28 mouse cellular contexts compared by ENCODE assay signal in the genomic region with DNA sequence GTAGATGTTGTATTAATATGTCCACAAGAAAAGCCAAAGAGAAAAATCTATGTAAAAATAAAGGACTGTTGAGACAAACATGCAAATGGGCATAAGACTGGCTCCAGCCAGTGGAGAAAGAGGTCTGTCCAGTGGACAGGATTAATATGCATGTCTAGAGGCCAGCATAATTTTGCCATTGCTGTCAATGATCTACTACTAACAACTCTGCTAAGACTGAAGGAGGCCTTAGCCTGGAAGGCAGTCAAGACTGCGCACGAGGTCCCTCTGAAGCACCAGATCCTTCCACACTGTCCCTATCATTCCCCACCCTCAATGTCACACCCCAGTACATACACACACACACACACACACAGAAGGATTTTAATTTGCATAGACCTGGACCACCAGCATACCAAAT. TPM values are rescaled to one million over a fixed set of nuclear protein-coding genes. Genes with fewer than 3 reads are reported as not detected.
A peak's percentile ranks its signal among the peaks of the same experiment; 100 is the strongest.
DNase-seq lines count a peak whose midpoint lies in the region; ATAC-seq lines count a peak whose summit lies in the region.
"Had no signal": no experiment of that assay in that cellular context is flagged by ENCODE, and none has a peak within 500 bp of the region (broad histone marks: within the 10 kb centered on the region; RNA-seq: fewer than 3 reads in every experiment).

No protein-coding gene starts in this region.

- 79% methylated on average over 2 of the region's 2 CpGs for WGBS in kidney, embryonic 14.5 days
- 71% methylated on average over 2 of the region's 2 CpGs for WGBS in kidney, embryonic 15.5 days
- 97% methylated on average over 2 of the region's 2 CpGs for WGBS in midbrain, embryonic 14.5 days

- H3K27ac ChIP-seq in kidney, embryonic 14.5 days (ENCODE audit: low read depth, low read length): no peak overlapping the region
- H3K27ac ChIP-seq in kidney, embryonic 15.5 days: no peak overlapping the region
- H3K27ac ChIP-seq in midbrain, embryonic 14.5 days (replicated peaks; ENCODE audit: low read depth, low read length): no peak overlapping the region
- H3K27ac ChIP-seq: embryonic facial prominence, embryonic 10.5 days; embryonic facial prominence, embryonic 13.5 days; forebrain, embryonic 12.5 days; heart, adult 2 months; heart, embryonic 10.5 days; hindbrain, embryonic 14.5 days had no signal

- H3K9me3 ChIP-seq in kidney, embryonic 14.5 days (ENCODE audit: control insufficient read depth, low read length): no peaks in the 10 kb centered on the region
- H3K9me3 ChIP-seq in kidney, embryonic 15.5 days (replicated peaks): no peaks in the 10 kb centered on the region
- no peaks in the 10 kb centered on the region for H3K9me3 ChIP-seq in midbrain, embryonic 14.5 days (ENCODE audit: control insufficient read depth, low read length)
- H3K9me3 ChIP-seq: embryonic facial prominence, embryonic 10.5 days; embryonic facial prominence, embryonic 13.5 days; forebrain, embryonic 12.5 days; heart, embryonic 10.5 days; heart, embryonic 13.5 days had no signal

- ATAC-seq in kidney, embryonic 14.5 days (ENCODE audit: low FRiP score, low TSS enrichment): no peak; the same call in 1 of the 2 replicates
- peak; percentile 27; the same call in 1 of the 2 replicates for ATAC-seq in kidney, embryonic 15.5 days (replicated peaks; ENCODE audit: low FRiP score)
- ATAC-seq in midbrain, embryonic 14.5 days (ENCODE audit: low FRiP score, low TSS enrichment): no peak
- ATAC-seq: activated CD4-positive, CD25-positive, alpha-beta regulatory T cell, adult 4 months; forebrain, embryonic 16.5 days had no signal

- peaks cover 15% of the 10 kb centered on the region; the same call in 1 of the 2 replicates for H3K4me1 ChIP-seq in kidney, embryonic 14.5 days (ENCODE audit: control insufficient read depth, insufficient read depth, low read length)
- peaks cover 35% of the 10 kb centered on the region for H3K4me1 ChIP-seq in kidney, embryonic 15.5 days
- H3K4me1 ChIP-seq in midbrain, embryonic 14.5 days (ENCODE audit: control insufficient read depth, insufficient read depth, low read length): peaks cover 16% of the 10 kb centered on the region

- DNase-seq in kidney, adult 11 months: peak; percentile 71
- peak; percentile 21 for DNase-seq in kidney, postnatal 10 days
- DNase-seq in kidney, postnatal 36 days: peak; percentile 56 to 78
- no peak for DNase-seq in urinary bladder, postnatal 14 days (ENCODE audit: low spot score)
- DNase-seq in adrenal gland, adult (ENCODE audit: inconsistent age in 2 of 2, low spot score in 1 of 2): no peak
- DNase-seq in midbrain, embryonic 14.5 days: no peak
- DNase-seq: adrenal gland, postnatal 14 days; cerebellum, adult 11-12 months; cerebellum, adult 8-10 months; cerebellum, postnatal 10 days; cerebellum, postnatal 36 days; embryo, embryonic 11 days; gastrocnemius, postnatal 10 days; gastrocnemius, postnatal 36 days; heart, adult 2 months; heart, postnatal 14 days; heart, postnatal 4 days had no signal

- H3K36me3 ChIP-seq in kidney, embryonic 14.5 days (ENCODE audit: control insufficient read depth, insufficient read depth, low read length): no peaks in the 10 kb centered on the region
- H3K36me3 ChIP-seq in kidney, embryonic 15.5 days: 0 out of 2 replicates have a peak, but pooled peaks cover 4% of the 10 kb centered on the region
- no peaks in the 10 kb centered on the region for H3K36me3 ChIP-seq in midbrain, embryonic 14.5 days (ENCODE audit: control insufficient read depth, insufficient read depth, low read length)

- no peak overlapping the region for H3K4me2 ChIP-seq in kidney, embryonic 14.5 days (replicated peaks; ENCODE audit: low read depth, low read length)
- H3K4me2 ChIP-seq in kidney, embryonic 15.5 days: no peak overlapping the region
- H3K4me2 ChIP-seq in midbrain, embryonic 14.5 days (ENCODE audit: low read length): no peak overlapping the region
- H3K4me2 ChIP-seq: embryonic facial prominence, embryonic 13.5 days; forebrain, embryonic 12.5 days had no signal

- H3K4me3 ChIP-seq in kidney, embryonic 14.5 days (ENCODE audit: low read length): no peak overlapping the region
- no peak overlapping the region for H3K4me3 ChIP-seq in kidney, embryonic 15.5 days (replicated peaks)
- no peak overlapping the region for H3K4me3 ChIP-seq in midbrain, embryonic 14.5 days (replicated peaks; ENCODE audit: low read depth, low read length)
- H3K4me3 ChIP-seq: embryonic facial prominence, embryonic 10.5 days; embryonic facial prominence, embryonic 13.5 days; erythroblast, embryonic 14.5 days; forebrain, embryonic 12.5 days; heart, adult 2 months; heart, embryonic 10.5 days; heart, embryonic 13.5 days had no signal

- no peak overlapping the region for H3K9ac ChIP-seq in kidney, embryonic 14.5 days (ENCODE audit: low read depth, low read length)
- no peak overlapping the region for H3K9ac ChIP-seq in kidney, embryonic 15.5 days
- no peak overlapping the region for H3K9ac ChIP-seq in midbrain, embryonic 14.5 days (replicated peaks; ENCODE audit: low read length)
- H3K9ac ChIP-seq: embryonic facial prominence, embryonic 13.5 days; forebrain, embryonic 12.5 days; heart, embryonic 13.5 days; hindbrain, embryonic 14.5 days had no signal

- no peaks in the 10 kb centered on the region for H3K27me3 ChIP-seq in kidney, embryonic 14.5 days (ENCODE audit: control insufficient read depth, insufficient read depth, low read length)
- no peaks in the 10 kb centered on the region for H3K27me3 ChIP-seq in kidney, embryonic 15.5 days
- no peaks in the 10 kb centered on the region for H3K27me3 ChIP-seq in midbrain, embryonic 14.5 days (ENCODE audit: control insufficient read depth, insufficient read depth, low read length)
- H3K27me3 ChIP-seq: embryonic facial prominence, embryonic 13.5 days; forebrain, embryonic 12.5 days; heart, embryonic 13.5 days had no signal

RNA-seq across cellular contexts. Expression of gene Gga2, which starts 1.1 kb away (rescaled TPM):
- polyA plus RNA-seq in kidney, embryonic 14.5 days (2014; fragmentation: Nextera tagmentation; extraction: Ambion mirVana): 55.9 and 56.1 TPM in 2 replicates
- polyA plus RNA-seq in kidney, embryonic 15.5 days (2015; fragmentation: Nextera tagmentation; extraction: Ambion mirVana): 89.4 and 95.4 TPM in 2 replicates
- 33.3 and 38.3 TPM in 2 replicates for polyA plus RNA-seq in midbrain, embryonic 14.5 days (2014; fragmentation: Nextera tagmentation; extraction: Ambion mirVana)

RNA-seq across cellular contexts. Expression of gene Cog7, which starts 40.6 kb away (rescaled TPM):
- 15.6 and 28.3 TPM in 2 replicates for polyA plus RNA-seq in kidney, embryonic 14.5 days (2014; fragmentation: Nextera tagmentation; extraction: Ambion mirVana)
- polyA plus RNA-seq in kidney, embryonic 15.5 days (2015; fragmentation: Nextera tagmentation; extraction: Ambion mirVana): 29.1 and 29.5 TPM in 2 replicates
- 15.4 and 19.8 TPM in 2 replicates for polyA plus RNA-seq in midbrain, embryonic 14.5 days (2014; fragmentation: Nextera tagmentation; extraction: Ambion mirVana)

RNA-seq across cellular contexts. Expression of gene Ubfd1, which starts 44.8 kb away (rescaled TPM):
- polyA plus RNA-seq in kidney, embryonic 14.5 days (2014; fragmentation: Nextera tagmentation; extraction: Ambion mirVana): 60.0 and 101 TPM in 2 replicates
- polyA plus RNA-seq in kidney, embryonic 15.5 days (2015; fragmentation: Nextera tagmentation; extraction: Ambion mirVana): 65.3 and 66.2 TPM in 2 replicates
- 93.0 and 108 TPM in 2 replicates for polyA plus RNA-seq in midbrain, embryonic 14.5 days (2014; fragmentation: Nextera tagmentation; extraction: Ambion mirVana)

RNA-seq across cellular contexts. Expression of gene Ears2, which starts 44.9 kb away (rescaled TPM):
- 13.4 and 19.6 TPM in 2 replicates for polyA plus RNA-seq in kidney, embryonic 14.5 days (2014; fragmentation: Nextera tagmentation; extraction: Ambion mirVana)
- 18.6 TPM in 2 replicates for polyA plus RNA-seq in kidney, embryonic 15.5 days (2015; fragmentation: Nextera tagmentation; extraction: Ambion mirVana)
- 8.2 and 11.0 TPM in 2 replicates for polyA plus RNA-seq in midbrain, embryonic 14.5 days (2014; fragmentation: Nextera tagmentation; extraction: Ambion mirVana)

Comparison
In these comparisons a context has a peak if more than half of its experiments do, and no peak if none do; other contexts are left out.
1. DNase-seq: peak in kidney, adult 11 months (single experiment), kidney, postnatal 10 days (single experiment) and kidney, postnatal 36 days (2 of 2); none in urinary bladder, postnatal 14 days (single experiment), adrenal gland, adult (0 of 2) and midbrain, embryonic 14.5 days (single experiment).